Mouse (Mus musculus) bone marrow, adult 2 months (tissue): ENCODE measurements around the gene Bsn.

Experiments used
- CTCF ChIP-seq: fragments of 200-500 bp; IDR thresholded peaks from 2 replicates; pipeline ENCODE4 v1.5.1; 2011; ENCODE audit warnings: low read length, control low read depth; ENCODE audit not compliant: control insufficient read depth, insufficient read depth
- POLR2A ChIP-seq: fragments of 200-500 bp; IDR thresholded peaks from 2 replicates; pipeline ENCODE4 v1.6.1; 2011; ENCODE audit warnings: low read depth, mild to moderate bottlenecking, control low read depth, low read length, borderline replicate concordance; ENCODE audit not compliant: control insufficient read depth

DNA sequence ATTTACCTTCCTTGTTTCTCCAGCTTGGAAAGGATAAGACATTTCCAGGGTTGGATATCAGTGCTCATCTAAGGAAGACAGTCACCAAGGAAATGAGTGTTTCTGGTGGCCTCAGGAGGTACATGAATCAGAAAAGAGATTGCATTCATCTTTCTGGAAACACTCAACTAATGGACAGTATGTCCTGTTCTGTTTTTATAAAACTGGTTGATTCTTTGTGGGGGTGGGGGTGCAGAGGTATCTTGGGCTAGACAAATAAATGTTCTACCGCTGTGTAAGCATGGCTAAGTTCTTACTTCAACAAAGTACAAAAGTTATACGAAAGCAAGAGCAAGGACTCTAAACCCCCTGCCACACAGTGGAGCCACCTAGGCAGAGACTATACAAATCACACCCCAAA is 42.7 kb upstream of the Bsn start:
- TF ChIP-seq CTCF = no peak
- TF ChIP-seq POLR2A = no peak
